Mouse (Mus musculus): ENCODE results near the gene Dgkq.

The Dgkq gene

DNA sequence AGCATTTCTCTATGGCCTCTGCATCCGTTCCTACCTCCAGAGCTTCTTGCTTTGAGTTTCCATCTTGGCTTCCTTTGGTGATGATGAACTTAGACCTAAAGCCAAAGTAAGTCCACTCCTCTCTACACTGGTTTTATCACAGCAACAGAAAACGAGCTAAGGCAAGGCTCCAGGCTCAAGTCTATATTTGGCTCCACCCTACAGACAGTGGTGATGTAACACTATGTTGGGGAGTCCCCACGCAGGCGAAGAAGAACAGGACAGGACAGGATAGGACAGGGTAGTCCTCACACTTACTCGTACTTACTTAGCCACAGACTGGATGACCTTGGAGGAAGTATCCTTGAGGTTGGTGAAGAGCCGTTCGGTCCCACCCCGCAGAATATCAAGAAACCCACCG lies 66.9 kb downstream of the Dgkq start:
- no peak for DNase-seq (ENCODE audit: low read depth)

GRCm38 (mm10) chr5:108599923-108600322 lies 69.5 kb downstream of the Dgkq start:
- DNase-seq (ENCODE audit: low read depth), result no peak
